Mouse (Mus musculus): ENCODE measurements around the gene Adamts2. TPM values are rescaled to one million over a fixed set of nuclear protein-coding genes. Genes with fewer than 3 reads are reported as not detected.

Adamts2 gene
- not detected for polyA plus RNA-seq (2017; shearing (Covaris generic))

GRCm38 (mm10) chr11:50601641-50602355 is at the start of gene Adamts2:
Adamts2 (plus strand) TSS chr11:50602084.

DNA sequence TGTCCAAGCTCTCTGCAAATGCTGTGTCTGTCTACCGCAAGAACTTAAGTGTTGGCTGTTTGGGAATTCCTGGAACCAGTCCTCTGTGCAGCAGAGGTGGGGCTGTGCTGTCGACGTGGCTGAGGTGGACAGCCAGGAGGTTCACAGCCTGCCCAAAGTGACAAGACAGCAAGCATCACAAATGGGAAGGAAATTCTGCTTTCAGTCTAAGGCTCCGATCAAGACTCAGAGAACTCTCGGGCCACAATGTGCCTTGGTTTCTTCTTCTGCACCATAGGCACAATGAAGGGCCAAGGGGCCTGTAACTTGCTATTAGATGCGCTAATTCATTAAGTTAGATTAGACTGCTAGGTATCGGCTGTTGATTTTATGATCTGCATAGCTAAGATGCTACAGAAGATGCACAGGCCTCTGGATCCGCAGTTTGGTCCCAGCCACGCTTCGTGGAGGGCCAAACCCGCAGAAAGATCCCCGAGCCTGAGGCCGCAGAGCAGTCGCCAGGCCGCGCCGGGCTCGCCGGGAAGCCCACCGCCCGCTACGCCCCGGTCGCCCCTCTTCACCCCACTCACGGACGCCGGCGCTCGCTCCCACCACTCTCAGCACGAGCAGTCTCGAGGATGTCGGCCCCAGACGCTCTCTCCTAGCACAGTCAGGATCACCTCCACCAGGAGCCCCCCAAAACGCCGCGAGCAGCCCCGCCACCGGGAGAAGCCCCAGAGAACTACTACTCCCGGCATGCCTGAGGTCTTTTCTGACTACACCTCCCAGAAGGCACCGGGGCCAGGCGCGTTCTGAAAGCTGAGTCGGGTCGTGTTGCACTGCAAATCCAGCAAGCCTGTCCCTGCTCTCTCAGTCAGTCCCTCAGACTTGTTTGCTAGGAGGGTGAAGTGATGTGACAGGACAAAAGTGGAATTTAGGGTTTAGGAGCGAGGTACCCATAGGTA is 225.4 kb downstream of the Adamts2 start, which contains the start of gene Zfp354c:
TSS of gene Zfp354c (minus strand) at position 715 of the 944 bp plus-strand sequence.

DNA sequence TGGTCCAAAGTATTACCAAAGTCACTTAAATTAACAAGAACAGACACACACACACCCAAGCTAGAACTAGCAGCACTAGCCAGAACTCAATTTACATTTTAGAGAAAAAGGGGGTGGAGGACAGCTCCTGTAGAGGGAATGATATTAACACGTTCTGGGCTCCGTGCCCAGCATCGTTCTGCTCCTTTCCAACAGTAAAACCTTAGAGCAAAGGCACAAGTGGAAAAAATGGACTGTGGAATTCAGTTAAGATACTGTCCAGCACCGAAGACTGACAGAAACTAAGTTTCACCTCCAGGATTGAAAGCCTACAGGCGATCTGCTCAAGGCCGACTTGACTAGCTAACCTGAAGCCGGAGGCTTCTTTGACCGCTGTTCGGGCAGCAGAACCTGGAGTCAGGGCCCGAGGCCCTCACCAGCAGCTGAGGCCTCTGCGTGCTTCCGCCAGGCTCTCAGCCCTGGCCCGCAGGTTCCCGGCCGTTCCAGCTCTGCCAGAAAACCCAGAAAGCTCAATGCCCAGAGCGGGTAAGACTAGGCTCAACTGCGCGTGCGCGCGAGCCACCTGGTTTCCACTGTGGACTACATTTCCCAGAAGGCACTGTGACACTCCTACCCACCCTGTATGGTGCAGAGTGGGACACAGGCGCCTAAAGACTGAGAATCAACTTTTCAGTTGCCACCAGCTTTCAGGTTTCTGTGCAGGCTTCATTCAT is 239.3 kb downstream of the Adamts2 start, which contains the start of gene Zfp879:
TSS of gene Zfp879 (minus strand) at position 530 of the 713 bp plus-strand sequence.

DNA sequence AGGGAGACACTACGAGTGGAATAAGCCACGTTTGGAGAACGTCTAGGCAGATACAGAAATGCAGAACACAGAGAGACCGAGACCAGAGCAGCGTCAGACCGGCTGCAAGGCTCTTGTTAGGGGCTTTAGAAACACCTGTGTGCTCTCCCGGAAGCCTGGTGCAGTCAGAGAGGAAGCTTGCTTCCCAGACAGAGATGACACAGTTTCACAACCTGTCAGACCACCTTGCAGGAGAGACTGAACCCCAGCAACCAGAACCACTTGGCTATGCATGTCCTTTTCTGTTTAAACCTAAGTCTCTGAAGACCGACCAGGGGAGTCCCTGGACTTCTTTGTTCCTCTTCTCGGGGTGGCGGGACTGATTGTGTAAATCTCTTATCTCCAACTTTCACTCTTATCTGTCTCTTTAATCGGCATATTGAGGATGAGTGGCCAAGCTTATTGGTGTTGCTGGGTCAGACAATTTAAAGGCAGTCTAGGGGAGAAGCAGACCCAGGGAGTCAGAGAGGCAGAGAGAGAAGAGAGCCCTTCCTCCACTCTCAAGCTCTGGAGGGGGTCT is 248.4 kb downstream of the Adamts2 start, which contains the start of gene Grm6:
TSS of gene Grm6 (plus strand) at position 509 of the 559 bp plus-strand sequence.

Other genes with a start within 250 kb of the Adamts2 start
- not detected for gene Cby3, start 247.6 kb upstream of the Adamts2 start, polyA plus RNA-seq (2017; shearing (Covaris generic))
- 286 TPM for gene Hnrnph1, start 225.1 kb upstream of the Adamts2 start, polyA plus RNA-seq (2017; shearing (Covaris generic))
- gene Rufy1, start 171.0 kb upstream of the Adamts2 start, polyA plus RNA-seq (2017; shearing (Covaris generic)), result 15.4 TPM
- 4.0 TPM for gene Zfp354c, start 225.6 kb downstream of the Adamts2 start, polyA plus RNA-seq (2017; shearing (Covaris generic))
- gene Zfp879, start 239.5 kb downstream of the Adamts2 start, polyA plus RNA-seq (2017; shearing (Covaris generic)), result 0.13 TPM
- gene Grm6, start 248.6 kb downstream of the Adamts2 start, polyA plus RNA-seq (2017; shearing (Covaris generic)), result 0.13 TPM

Measured in inflammation-experienced regulatory T-cells, adult 16 weeks (primary cell).